Mouse (Mus musculus): ENCODE measurements around the gene Tas2r107. TPM values are rescaled to one million over a fixed set of nuclear protein-coding genes. Genes with fewer than 3 reads are reported as not detected.
"Not testable (repeated sequence)": the region's sequence is repeated elsewhere in the genome, so short reads cannot be mapped to it uniquely, and the experiment has no call there.

Gene Tas2r107
- polyA plus RNA-seq (2016; fragmentation: Nextera tagmentation; extraction: Ambion mirVana), result not detected in 2 replicates

DNA sequence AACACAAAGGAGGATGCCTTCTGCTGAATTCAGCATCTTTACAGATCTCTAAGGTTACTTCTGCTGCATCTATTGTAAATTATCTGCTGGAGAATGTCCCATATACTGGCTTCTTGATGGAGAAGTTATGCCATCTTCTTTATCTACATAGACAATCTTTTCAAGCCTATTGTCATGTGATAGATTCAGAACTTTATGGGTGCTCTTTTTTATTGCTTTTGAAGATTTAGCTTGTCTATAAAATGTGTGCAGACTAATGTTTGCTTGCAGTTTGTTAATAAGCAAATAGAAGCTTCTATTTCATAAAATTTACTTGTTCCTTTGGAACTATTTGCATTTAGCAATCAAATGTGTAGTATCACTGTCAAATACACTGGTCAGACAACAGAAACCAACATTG is at the start of gene Tas2r107:
Tas2r107 (minus strand) TSS at position 101 of the 400 bp plus-strand sequence.
- H3K4me1 ChIP-seq, result no peaks in the 10 kb centered on the region
- H3K4me2 ChIP-seq (replicated peaks), result no peak within 1 kb of the TSS
- H3K9me3 ChIP-seq, result no peaks in the 10 kb centered on the region
- ATAC-seq (ENCODE audit: insufficient number of reproducible peaks, insufficient read depth, low FRiP score, low TSS enrichment), result no peak
- no peak within 1 kb of the TSS for H3K4me3 ChIP-seq
- H3K9ac ChIP-seq, result no peak within 1 kb of the TSS
- no peaks in the 10 kb centered on the region for H3K27me3 ChIP-seq
- no peaks in the 10 kb centered on the region for H3K36me3 ChIP-seq
- H3K27ac ChIP-seq, result no peak within 1 kb of the TSS

DNA sequence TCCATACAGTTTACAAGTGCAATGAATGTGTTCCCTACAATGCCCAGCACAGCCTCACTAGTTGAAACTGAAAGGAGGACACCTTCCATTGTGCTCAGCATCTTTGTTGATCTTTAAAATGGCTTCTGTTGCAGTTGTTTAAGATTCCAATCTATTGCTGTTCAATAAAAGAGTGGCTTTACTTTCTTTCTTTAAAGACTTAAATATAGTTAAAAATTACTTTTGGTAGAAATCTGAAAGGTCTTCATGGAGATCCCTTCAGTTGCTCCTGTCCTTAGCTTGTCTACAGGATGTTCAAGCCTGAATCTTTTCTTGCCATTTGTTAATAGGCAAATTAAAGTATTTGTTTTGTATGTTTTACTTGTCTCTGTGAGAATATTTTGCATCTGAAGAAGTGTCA is 30.0 kb upstream of the Tas2r107 start, which contains the start of gene Tas2r114:
Tas2r114 (minus strand) TSS at position 101 of the 400 bp plus-strand sequence.
- Histone ChIP-seq H3K36me3 (no peaks in the 10 kb centered on the region), H3K27ac (no peak within 1 kb of the TSS), H3K4me1 (no peaks in the 10 kb centered on the region), H3K9ac (no peak within 1 kb of the TSS), H3K9me3 (peaks cover 6% of the 10 kb centered on the region; the same call in 1 of the 2 replicates), H3K4me3 (no peak within 1 kb of the TSS), H3K4me2 (replicated peaks) (no peak within 1 kb of the TSS), H3K27me3 (no peaks in the 10 kb centered on the region)
- no peak for ATAC-seq (ENCODE audit: insufficient number of reproducible peaks, insufficient read depth, low FRiP score, low TSS enrichment)

DNA sequence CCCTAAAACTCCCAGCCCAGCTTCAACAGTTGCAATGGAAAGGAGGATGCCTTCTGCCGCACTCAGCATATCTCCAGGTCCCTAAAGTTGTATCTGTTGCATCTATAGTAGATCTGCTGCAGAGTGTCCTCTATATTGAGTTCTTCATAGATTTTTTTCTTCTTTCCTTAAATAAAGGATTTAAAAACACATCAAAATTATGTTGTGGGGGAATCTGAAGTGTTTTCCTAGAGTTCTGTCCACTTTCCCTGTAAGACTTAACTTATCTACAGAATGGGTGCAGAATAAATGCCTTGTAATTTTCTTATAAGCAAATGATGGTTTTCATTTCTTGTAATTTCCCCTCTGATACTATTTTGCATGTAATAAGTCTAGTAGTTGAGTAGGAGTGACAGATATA is 27.4 kb upstream of the Tas2r107 start, which contains the start of gene Tas2r105:
Tas2r105 (minus strand) TSS at position 101 of the 400 bp plus-strand sequence.
- Histone ChIP-seq H3K27me3 (no peaks in the 10 kb centered on the region), H3K9me3 (peaks cover 6% of the 10 kb centered on the region; the same call in 1 of the 2 replicates), H3K4me3 (no peak within 1 kb of the TSS), H3K27ac (no peak within 1 kb of the TSS), H3K9ac (no peak within 1 kb of the TSS), H3K4me1 (no peaks in the 10 kb centered on the region), H3K4me2 (replicated peaks) (no peak within 1 kb of the TSS), H3K36me3 (no peaks in the 10 kb centered on the region)
- no peak for ATAC-seq (ENCODE audit: insufficient number of reproducible peaks, insufficient read depth, low FRiP score, low TSS enrichment)
- WGBS, result 73% methylated on average over 1 of the region's 1 CpGs

DNA sequence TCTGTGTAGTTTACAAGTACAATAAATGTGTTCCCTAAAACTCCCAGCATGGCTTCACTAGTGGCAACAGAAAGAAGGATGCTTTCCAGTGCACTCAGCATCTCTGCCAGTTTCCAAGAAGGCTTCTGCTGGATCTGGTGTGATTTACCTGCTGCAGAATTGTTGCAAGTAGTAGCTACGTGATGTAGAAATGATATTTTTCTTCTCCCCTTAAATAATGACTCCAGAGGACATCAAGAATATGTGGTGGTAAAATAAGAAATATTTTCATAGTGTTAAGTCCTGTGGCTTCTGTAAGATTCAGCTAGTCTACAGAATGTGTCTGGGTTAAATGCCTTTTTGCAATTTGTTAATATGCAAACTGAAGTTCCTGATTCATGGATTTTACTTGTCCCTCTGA is 25.7 kb upstream of the Tas2r107 start, which contains the start of gene Tas2r104:
Tas2r104 (minus strand) TSS at position 101 of the 400 bp plus-strand sequence.
- ATAC-seq (ENCODE audit: insufficient number of reproducible peaks, insufficient read depth, low FRiP score, low TSS enrichment), result no peak
- Histone ChIP-seq H3K4me1 (no peaks in the 10 kb centered on the region), H3K4me2 (replicated peaks) (no peak within 1 kb of the TSS), H3K9me3 (0 out of 2 replicates have a peak, but pooled peaks cover 2% of the 10 kb centered on the region), H3K9ac (no peak within 1 kb of the TSS), H3K36me3 (no peaks in the 10 kb centered on the region), H3K4me3 (no peak within 1 kb of the TSS), H3K27me3 (no peaks in the 10 kb centered on the region), H3K27ac (no peak within 1 kb of the TSS)
- WGBS, result 78% methylated on average over 1 of the region's 1 CpGs

DNA sequence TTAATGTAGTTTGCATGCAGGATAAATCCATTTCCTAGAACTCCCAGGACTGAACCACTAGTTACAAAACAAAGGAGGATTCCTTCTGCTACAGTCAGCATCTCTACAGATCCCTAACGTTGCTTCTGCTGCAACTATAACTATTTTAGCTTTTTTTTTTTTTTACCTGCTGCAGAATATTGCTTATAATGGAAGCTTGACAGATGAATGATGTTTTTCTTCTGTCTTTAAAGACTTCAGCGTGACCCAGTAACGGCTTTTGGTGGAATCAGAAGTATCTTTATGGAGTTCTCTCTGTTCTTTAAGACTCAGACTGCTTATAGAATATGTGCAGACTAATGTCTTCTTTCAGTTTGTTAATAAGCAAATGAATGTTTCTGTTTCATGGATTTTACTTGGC is 18.8 kb upstream of the Tas2r107 start, which contains the start of gene Tas2r106:
Tas2r106 (minus strand) TSS at position 101 of the 400 bp plus-strand sequence.
- WGBS, result 71% methylated on average over 3 of the region's 3 CpGs
- Histone ChIP-seq H3K4me3 (no peak within 1 kb of the TSS), H3K36me3 (no peaks in the 10 kb centered on the region)

GRCm38 (mm10) chr6:131630812-131631211 is 29.1 kb downstream of the Tas2r107 start, which contains the start of gene Tas2r130:
TSS of gene Tas2r130 (minus strand) at chr6:131630912.
- H3K27ac ChIP-seq, result no peak within 1 kb of the TSS
- H3K9ac ChIP-seq, result no peak within 1 kb of the TSS
- WGBS, result 76% methylated on average over 3 of the region's 3 CpGs
- H3K4me1 ChIP-seq, result no peaks in the 10 kb centered on the region
- no peak within 1 kb of the TSS for H3K4me2 ChIP-seq (replicated peaks)
- ATAC-seq (ENCODE audit: insufficient number of reproducible peaks, insufficient read depth, low FRiP score, low TSS enrichment), result no peak
- H3K9me3 ChIP-seq, result 0 out of 2 replicates have a peak, but pooled peaks cover 4% of the 10 kb centered on the region
- H3K27me3 ChIP-seq, result no peaks in the 10 kb centered on the region
- H3K36me3 ChIP-seq, result no peaks in the 10 kb centered on the region
- H3K4me3 ChIP-seq, result no peak within 1 kb of the TSS

More for the DNA sequence above, 18.8 kb upstream of the Tas2r107 start, which contains the start of gene Tas2r106:
- Histone ChIP-seq H3K4me1 (no peaks in the 10 kb centered on the region), H3K4me2 (replicated peaks) (no peak within 1 kb of the TSS), H3K27me3 (no peaks in the 10 kb centered on the region), H3K9ac (no peak within 1 kb of the TSS), H3K9me3 (no peaks in the 10 kb centered on the region), H3K27ac (no peak within 1 kb of the TSS)
- ATAC-seq (ENCODE audit: insufficient number of reproducible peaks, insufficient read depth, low FRiP score, low TSS enrichment), result no peak

GRCm38 (mm10) chr6:131609956-131610355 is 50.0 kb downstream of the Tas2r107 start:
- H3K4me3 ChIP-seq; ATAC-seq (ENCODE audit: insufficient number of reproducible peaks, insufficient read depth, low FRiP score, low TSS enrichment); H3K4me1 ChIP-seq; H3K27me3 ChIP-seq; H3K4me2 ChIP-seq (replicated peaks); H3K9me3 ChIP-seq; H3K9ac ChIP-seq; H3K27ac ChIP-seq; H3K36me3 ChIP-seq: not testable (repeated sequence)
- WGBS, result 81% methylated on average over 1 of the region's 1 CpGs

Other genes with a start within 250 kb of the Tas2r107 start
- gene 5430401F13Rik, start 173.7 kb downstream of the Tas2r107 start, polyA plus RNA-seq (2016; fragmentation: Nextera tagmentation; extraction: Ambion mirVana), result not detected in 2 replicates
- gene Gm6619, start 173.7 kb downstream of the Tas2r107 start, polyA plus RNA-seq (2016; fragmentation: Nextera tagmentation; extraction: Ambion mirVana), result not detected in 2 replicates
- gene Tas2r130, start 29.2 kb downstream of the Tas2r107 start, polyA plus RNA-seq (2016; fragmentation: Nextera tagmentation; extraction: Ambion mirVana), result not detected in 2 replicates
- gene Tas2r106, start 18.7 kb upstream of the Tas2r107 start, polyA plus RNA-seq (2016; fragmentation: Nextera tagmentation; extraction: Ambion mirVana), result not detected in 2 replicates
- gene Tas2r104, start 25.6 kb upstream of the Tas2r107 start, polyA plus RNA-seq (2016; fragmentation: Nextera tagmentation; extraction: Ambion mirVana), result not detected in 2 replicates
- not detected in 2 replicates for gene Tas2r105, start 27.3 kb upstream of the Tas2r107 start, polyA plus RNA-seq (2016; fragmentation: Nextera tagmentation; extraction: Ambion mirVana)
- gene Tas2r114, start 29.9 kb upstream of the Tas2r107 start, polyA plus RNA-seq (2016; fragmentation: Nextera tagmentation; extraction: Ambion mirVana), result not detected in 2 replicates